Mouse (Mus musculus) heart, embryonic 15.5 days (tissue): ENCODE measurements around the gene Megf11. TPM values are rescaled to one million over a fixed set of nuclear protein-coding genes. Genes with fewer than 3 reads are reported as not detected.

Experiments
- ATAC-seq: fragments of 200-750 bp; cut with Nextera tagmentation; replicated peaks from 2 replicates; pipeline ENCODE4 v1.8.0; 2017; ENCODE audit warnings: low read depth, moderate TSS enrichment; ENCODE audit not compliant: insufficient number of reproducible peaks, insufficient read depth, low FRiP score
- H3K27ac ChIP-seq: fragments of 300-500 bp; sonication (generic); 2 replicates; pipeline ENCODE4 v1.5.1; 2015; ENCODE audit warnings: mild to moderate bottlenecking, inconsistent platforms
- H3K27me3 ChIP-seq: fragments of 300-500 bp; sonication (generic); 2 replicates; pipeline ENCODE4 v1.6.1; 2015; ENCODE audit warnings: inconsistent platforms
- H3K36me3 ChIP-seq: fragments of 300-500 bp; sonication (generic); 2 replicates; pipeline ENCODE4 v1.6.1; 2015; ENCODE audit warnings: mild to moderate bottlenecking, inconsistent platforms
- H3K4me1 ChIP-seq: fragments of 300-500 bp; sonication (generic); replicated peaks from 2 replicates; pipeline ENCODE4 v1.6.1; 2015; ENCODE audit warnings: inconsistent platforms
- H3K4me2 ChIP-seq: fragments of 300-500 bp; sonication (generic); 2 replicates; pipeline ENCODE4 v1.6.1; 2015; ENCODE audit warnings: inconsistent platforms, mild to moderate bottlenecking, moderate library complexity
- H3K4me3 ChIP-seq: fragments of 300-500 bp; sonication (generic); 2 replicates; pipeline ENCODE4 v1.5.1; 2015; ENCODE audit warnings: mild to moderate bottlenecking, inconsistent platforms
- H3K9ac ChIP-seq: fragments of 300-500 bp; sonication (generic); 2 replicates; pipeline ENCODE4 v1.6.1; 2015; ENCODE audit warnings: mild to moderate bottlenecking, inconsistent platforms
- H3K9me3 ChIP-seq: fragments of 300-500 bp; sonication (generic); replicated peaks from 2 replicates; pipeline ENCODE4 v1.6.1; 2016; ENCODE audit warnings: inconsistent platforms
- WGBS: fragments of 180-500 bp; shearing (Covaris S2); methylation state at CpG from one replicate; pipeline ENCODE4 v1.1.7; 2015; ENCODE audit warnings: mixed read lengths; 5-methylcytosine and 5-hydroxymethylcytosine counted together
- polyA plus RNA-seq: library from polyadenylated mRNA; unstranded; fragments of >200 nt; fragmentation: Nextera tagmentation; extraction: Ambion mirVana; gene quantifications from 2 replicates; pipeline ENCODE4 v1.2.1, GENCODE M21; 2015

Gene Megf11
- polyA plus RNA-seq, 1 experiment from 2014 or later = 0.63 TPM

DNA sequence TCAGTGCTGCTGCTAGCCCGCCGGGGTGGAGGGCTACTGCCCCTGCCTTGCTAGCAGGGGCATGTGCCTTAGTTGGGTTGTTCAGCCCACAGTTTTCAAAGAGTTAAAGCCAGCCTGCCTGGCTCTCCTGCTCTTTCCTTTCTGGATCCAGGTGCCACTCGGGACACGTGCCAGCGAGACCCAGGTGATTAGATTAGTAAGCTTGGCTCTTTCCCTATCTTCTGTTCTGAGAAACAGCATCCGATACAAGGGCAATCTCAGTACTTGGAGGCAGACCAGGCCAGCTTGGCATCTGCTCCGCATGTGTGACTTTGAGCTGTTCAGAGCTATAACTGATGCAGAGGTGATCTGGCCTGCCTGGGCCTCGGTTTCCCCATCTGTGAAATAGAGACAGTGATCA lies 209.0 kb downstream of the Megf11 start:
- H3K9me3 ChIP-seq = no peaks in the 10 kb centered on the region
- no peaks in the 10 kb centered on the region; the same call in 1 of the 2 replicates for H3K27me3 ChIP-seq
- 51% methylated on average over 8 of the region's 8 CpGs for WGBS
- H3K36me3 ChIP-seq = no peaks in the 10 kb centered on the region
- H3K27ac ChIP-seq = no peak overlapping the region
- H3K4me2 ChIP-seq = no peak overlapping the region
- H3K4me3 ChIP-seq = no peak overlapping the region
- no peaks in the 10 kb centered on the region for H3K4me1 ChIP-seq
- ATAC-seq = no peak
- no peak overlapping the region for H3K9ac ChIP-seq

DNA sequence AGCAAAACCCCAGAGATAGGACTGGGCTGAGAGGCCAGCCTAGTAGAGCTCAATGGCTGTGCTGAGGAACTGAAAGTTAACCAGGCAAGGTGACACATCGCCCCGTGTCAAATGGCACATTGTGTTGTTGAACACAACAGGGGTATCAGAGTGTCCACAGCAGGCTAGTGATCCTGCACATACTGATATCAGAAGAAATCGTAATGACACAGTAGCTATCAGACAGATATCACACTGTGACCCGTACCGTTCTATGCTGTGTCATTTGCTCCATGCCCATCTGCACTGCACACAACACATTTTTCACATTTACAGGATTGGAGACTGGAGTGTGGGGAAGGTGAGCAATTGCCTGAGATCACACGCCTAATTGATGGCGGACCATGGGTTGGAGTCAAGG lies 213.0 kb downstream of the Megf11 start:
- WGBS = 84% methylated on average over 7 of the region's 7 CpGs
- no peaks in the 10 kb centered on the region for H3K9me3 ChIP-seq
- H3K36me3 ChIP-seq = no peaks in the 10 kb centered on the region
- H3K4me3 ChIP-seq = no peak overlapping the region
- H3K27ac ChIP-seq = no peak overlapping the region
- no peak overlapping the region for H3K9ac ChIP-seq
- no peak overlapping the region for H3K4me2 ChIP-seq
- H3K27me3 ChIP-seq = no peaks in the 10 kb centered on the region
- peaks cover 7% of the 10 kb centered on the region for H3K4me1 ChIP-seq
- no peak for ATAC-seq

DNA sequence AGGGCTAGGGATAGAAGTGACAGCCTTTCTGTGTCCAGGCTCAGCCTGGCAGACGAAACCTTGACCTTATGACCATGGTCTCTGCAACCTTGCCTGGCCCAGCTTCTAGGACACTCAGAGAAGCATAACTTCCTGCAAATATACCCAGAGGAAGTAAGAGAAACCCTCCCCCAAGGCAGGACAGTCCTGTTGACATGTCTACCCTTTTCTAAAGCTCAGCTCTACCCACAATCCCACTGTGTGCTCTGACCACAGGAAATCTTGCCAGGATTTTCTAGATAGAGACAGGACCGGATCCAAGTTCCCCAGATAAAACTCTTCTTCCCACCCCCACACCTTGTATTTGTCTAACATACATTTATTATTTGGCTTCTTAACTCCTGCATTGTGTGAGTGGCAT lies 215.3 kb downstream of the Megf11 start:
- Histone ChIP-seq H3K4me2 (no peak overlapping the region), H3K4me3 (no peak overlapping the region), H3K4me1 (peaks cover 13% of the 10 kb centered on the region), H3K27me3 (no peaks in the 10 kb centered on the region), H3K27ac (no peak overlapping the region), H3K9ac (no peak overlapping the region), H3K36me3 (no peaks in the 10 kb centered on the region), H3K9me3 (no peaks in the 10 kb centered on the region)
- WGBS = 42% methylated on average over 2 of the region's 2 CpGs
- no peak for ATAC-seq

DNA sequence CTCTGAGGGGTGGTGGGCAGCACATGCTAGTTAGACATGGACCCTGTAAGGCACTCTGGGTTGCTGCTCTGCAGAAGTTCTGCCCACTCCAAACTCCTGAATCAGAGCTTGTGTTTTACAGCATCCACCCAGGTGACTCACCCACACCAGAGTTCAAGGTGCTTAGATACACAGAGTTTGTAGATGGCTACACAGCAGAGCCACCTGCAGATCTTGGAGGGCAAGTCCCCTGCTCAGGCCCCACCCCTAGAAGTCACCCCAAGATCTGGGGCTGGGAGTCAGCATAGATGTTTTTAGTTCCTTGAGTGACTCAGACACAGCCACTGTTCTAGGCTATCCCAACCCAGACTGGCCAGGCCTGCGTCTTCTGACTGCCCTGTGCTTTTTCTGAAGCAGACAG lies 217.5 kb downstream of the Megf11 start:
- Histone ChIP-seq H3K27ac (no peak overlapping the region), H3K4me1 (peaks cover 18% of the 10 kb centered on the region), H3K4me3 (no peak overlapping the region), H3K9ac (no peak overlapping the region), H3K4me2 (no peak overlapping the region), H3K36me3 (no peaks in the 10 kb centered on the region), H3K9me3 (no peaks in the 10 kb centered on the region), H3K27me3 (no peaks in the 10 kb centered on the region)
- no peak for ATAC-seq
- whole genome bisulfite sequencing = 84% methylated on average over 1 of the region's 1 CpGs

DNA sequence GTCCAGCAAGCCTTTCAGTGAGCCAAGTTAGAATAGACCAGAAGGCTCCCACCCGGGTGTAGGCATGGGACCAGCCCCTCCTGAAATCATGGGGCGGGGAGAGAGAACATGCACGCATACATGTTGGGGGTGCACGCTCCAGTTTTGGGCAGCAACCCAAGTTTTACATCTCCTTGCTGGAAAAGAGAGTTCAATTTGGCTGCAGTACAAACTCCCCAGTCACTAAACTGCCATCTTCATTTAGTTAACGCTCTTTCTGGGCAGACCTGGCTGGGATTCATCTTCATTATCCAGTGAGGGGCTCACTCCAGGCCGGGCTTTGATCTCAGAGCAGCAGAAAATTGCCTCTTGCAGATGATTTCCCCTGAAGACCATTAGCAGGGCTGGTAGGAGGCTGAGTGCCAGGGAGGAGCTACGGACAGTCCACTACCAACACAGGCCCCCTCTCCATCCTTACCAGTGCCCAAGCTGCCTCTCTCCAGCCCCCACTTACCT lies 218.8 kb downstream of the Megf11 start:
- Histone ChIP-seq H3K27ac (no peak overlapping the region), H3K4me3 (no peak overlapping the region), H3K4me2 (no peak overlapping the region), H3K36me3 (no peaks in the 10 kb centered on the region), H3K4me1 (peaks cover 18% of the 10 kb centered on the region), H3K9me3 (no peaks in the 10 kb centered on the region), H3K9ac (no peak overlapping the region; the same call in 1 of the 2 replicates), H3K27me3 (0 out of 2 replicates have a peak, but pooled peaks cover 3% of the 10 kb centered on the region)
- ATAC-seq = no peak
- 55% methylated on average over 7 of the region's 7 CpGs for WGBS

DNA sequence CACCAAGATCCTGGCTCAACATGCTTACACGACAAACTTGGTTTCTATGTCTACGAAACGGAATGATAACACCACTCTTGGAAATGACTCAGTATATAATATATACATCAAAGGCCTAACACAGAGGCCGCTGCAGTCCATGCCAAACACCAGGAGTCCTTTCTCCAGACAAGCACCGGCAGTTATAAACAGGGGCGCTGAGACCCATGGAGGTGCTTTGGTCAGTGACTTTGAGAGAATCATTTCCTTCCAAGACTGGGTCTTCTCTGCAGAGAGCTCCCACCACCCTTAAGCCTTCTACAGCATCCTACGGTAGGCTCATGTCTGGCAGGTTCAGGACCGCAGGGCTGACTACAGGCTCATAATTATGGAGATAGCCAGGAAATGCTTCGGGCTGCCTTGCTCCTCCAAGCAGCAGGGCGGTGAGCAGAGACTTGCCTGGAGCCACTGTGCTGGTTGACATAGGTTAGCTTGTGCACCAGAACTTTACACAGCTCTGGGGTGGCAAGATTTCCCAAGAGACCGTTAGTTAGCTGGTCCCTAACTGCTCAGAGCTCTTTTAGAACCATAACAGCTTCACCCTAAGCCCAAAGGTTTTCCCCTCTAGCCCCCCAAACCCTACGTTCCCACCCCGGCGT lies 219.8 kb downstream of the Megf11 start:
- Histone ChIP-seq H3K4me3 (no peak overlapping the region), H3K36me3 (no peaks in the 10 kb centered on the region), H3K4me1 (peaks cover 18% of the 10 kb centered on the region), H3K9ac (no peak overlapping the region), H3K9me3 (no peaks in the 10 kb centered on the region), H3K4me2 (no peak overlapping the region), H3K27ac (no peak overlapping the region), H3K27me3 (0 out of 2 replicates have a peak, but pooled peaks cover 3% of the 10 kb centered on the region)
- WGBS = 69% methylated on average over 14 of the region's 14 CpGs
- no peak for ATAC-seq

DNA sequence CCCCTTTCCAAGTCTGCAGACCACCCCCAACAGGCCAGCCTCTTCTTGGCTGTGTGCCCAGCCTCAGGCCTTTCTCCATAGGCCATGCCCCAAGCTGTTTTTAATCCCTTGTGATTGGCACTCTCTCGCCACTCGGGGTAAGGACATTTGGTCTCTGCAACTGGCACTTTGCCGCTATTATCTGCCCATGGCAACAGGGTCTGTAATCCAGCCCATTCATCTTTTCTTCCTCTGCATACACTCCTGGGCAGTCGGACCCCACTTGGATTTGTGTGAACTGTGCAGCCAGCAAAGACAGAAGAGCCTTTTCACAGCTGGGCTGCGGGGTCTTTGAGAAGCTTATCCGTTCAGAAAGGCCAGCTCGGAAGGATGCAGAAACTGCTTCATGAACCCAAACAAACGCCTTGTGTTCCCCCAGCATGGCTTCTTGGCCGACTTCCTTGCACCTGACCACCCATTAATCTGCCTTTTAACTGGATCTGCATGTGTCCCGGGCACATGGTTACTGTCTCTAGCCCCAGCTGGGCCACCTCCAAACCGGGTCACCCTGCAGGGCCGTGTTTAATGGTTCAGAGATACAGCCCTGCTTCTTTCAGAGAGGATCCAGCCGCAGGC lies 220.4 kb downstream of the Megf11 start:
- no peaks in the 10 kb centered on the region for H3K9me3 ChIP-seq
- no peak overlapping the region for H3K4me3 ChIP-seq
- H3K27ac ChIP-seq = no peak overlapping the region
- no peak for ATAC-seq
- H3K9ac ChIP-seq = no peak overlapping the region
- WGBS = 35% methylated on average over 13 of the region's 13 CpGs
- 0 out of 2 replicates have a peak, but pooled peaks cover 3% of the 10 kb centered on the region for H3K27me3 ChIP-seq
- H3K4me2 ChIP-seq = no peak overlapping the region
- no peaks in the 10 kb centered on the region for H3K36me3 ChIP-seq
- H3K4me1 ChIP-seq = peaks cover 12% of the 10 kb centered on the region

DNA sequence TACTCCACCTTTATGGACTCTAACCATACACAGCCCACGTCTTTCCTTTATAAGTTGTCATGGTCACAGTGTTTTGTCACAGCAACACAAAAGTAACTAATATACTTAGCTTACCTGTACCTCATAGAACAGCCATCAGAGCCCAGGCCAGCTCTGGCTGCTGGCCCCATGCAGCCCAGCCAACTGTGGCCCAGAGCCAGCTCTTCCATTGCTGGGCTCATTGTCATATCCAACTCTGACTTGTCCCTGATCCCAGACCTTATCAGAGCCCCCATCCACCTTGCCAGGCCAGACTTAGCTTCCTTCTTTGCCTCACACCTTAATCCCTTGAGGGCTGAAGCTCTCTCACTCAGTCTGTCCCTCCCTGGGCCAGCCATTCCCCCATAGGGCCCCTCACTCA lies 221.6 kb downstream of the Megf11 start:
- no peak for ATAC-seq

DNA sequence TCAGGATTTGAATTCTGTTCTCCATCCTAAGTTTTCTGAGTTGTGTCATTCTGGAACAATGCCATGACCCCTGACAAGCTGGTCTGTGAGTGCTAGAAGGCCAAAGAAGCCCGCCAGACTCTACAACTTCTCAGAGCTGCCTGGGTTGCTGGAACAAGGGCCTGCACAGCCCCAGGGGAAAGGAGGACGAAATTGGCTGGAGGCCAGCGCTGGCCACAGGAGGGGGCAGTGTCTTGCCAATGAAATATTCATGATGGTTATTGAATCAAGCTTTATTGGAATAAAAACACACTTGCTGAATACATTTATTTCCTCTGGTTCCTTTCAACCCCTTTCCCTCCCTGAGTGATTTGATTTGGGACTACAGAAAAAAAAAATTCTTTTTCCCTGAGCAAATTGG lies 224.1 kb downstream of the Megf11 start:
- Histone ChIP-seq H3K4me3 (no peak overlapping the region), H3K36me3 (no peaks in the 10 kb centered on the region), H3K4me1 (peaks cover 11% of the 10 kb centered on the region), H3K4me2 (no peak overlapping the region), H3K27me3 (0 out of 2 replicates have a peak, but pooled peaks cover 3% of the 10 kb centered on the region), H3K9ac (no peak overlapping the region), H3K27ac (no peak overlapping the region), H3K9me3 (no peaks in the 10 kb centered on the region)
- ATAC-seq = no peak
- WGBS = 48% methylated on average over 3 of the region's 3 CpGs

More for the DNA sequence above, 221.6 kb downstream of the Megf11 start:
- no peak overlapping the region for H3K27ac ChIP-seq
- no peaks in the 10 kb centered on the region for H3K9me3 ChIP-seq
- peaks cover 11% of the 10 kb centered on the region for H3K4me1 ChIP-seq
- H3K4me3 ChIP-seq = no peak overlapping the region
- H3K9ac ChIP-seq = no peak overlapping the region
- 0 out of 2 replicates have a peak, but pooled peaks cover 3% of the 10 kb centered on the region for H3K27me3 ChIP-seq
- no peak overlapping the region for H3K4me2 ChIP-seq
- no peaks in the 10 kb centered on the region for H3K36me3 ChIP-seq
- 77% methylated on average over 1 of the region's 1 CpGs for WGBS

DNA sequence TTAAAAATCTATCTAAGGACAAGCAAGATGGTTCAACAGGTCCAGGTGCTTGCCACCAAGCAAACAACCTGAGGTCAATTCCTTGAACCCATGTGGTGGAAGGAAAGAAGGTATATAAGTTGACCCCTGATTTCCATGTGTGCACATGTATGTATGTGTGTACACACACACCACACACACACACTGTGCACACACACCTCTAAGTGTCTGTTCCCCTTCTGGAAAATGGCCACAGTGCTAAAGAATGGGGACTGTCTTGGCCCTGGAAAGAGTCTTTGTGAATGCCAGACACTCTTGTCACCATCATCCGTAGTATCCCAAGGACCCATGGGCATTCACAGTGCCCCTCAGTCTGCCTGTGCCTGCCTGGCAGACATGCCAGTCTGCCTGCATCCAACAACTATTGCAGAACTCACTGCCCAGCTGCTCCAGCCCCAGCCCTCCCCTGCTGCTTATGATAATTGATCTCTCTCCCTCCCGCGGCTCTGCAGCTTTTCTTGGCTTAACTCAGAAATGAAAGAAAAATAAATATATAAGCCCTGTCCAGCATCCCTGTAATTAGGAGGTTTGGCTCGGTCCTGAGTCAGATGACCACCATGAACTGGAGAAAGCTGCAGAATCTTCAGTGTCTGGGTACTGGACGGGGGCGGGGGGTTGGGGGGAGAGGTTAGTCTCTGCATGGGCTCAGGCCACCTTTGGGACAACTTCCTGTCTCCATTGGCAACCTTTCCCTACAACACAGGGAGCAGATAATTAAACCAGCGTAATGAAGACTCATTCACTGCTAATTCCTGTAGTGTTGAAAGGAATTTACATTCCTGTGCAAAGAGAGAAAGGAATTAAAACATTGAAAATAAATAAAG lies 226.9 kb downstream of the Megf11 start:
- H3K4me3 ChIP-seq = no peak overlapping the region

DNA sequence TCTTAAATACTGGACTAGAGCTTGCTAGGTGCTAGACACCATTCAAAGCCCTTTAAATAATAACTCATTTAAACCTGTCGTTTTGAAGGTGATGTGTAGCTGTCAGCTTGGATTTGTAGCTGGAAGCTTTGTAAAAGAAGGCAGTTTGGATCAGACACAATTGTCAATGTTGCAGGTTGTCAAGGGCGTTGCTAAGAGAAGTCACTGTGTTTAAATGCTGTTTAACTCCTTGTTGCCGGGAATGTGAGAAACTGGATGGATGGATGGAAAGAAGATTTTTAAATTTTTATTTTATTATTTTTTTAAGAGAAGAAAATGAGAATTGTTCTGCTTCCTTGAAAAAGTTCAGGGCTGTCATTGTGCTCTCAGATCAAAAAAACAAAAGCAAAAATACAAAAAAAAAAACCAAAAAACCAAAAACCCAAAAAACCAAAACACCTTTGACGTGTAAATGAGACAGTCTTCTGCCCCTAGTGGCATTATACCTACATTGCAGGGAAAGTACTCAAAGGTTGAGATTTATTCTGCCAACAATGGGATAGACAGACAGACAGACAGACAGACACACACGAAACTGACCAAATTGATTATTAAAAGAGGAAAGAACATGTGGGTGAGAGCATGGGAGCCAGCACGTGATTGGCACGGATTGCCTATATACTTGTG lies 227.7 kb downstream of the Megf11 start:
- 52% methylated on average over 7 of the region's 7 CpGs for WGBS
- 0 out of 2 replicates have a peak, but pooled peaks cover 3% of the 10 kb centered on the region for H3K27me3 ChIP-seq
- no peak overlapping the region for H3K4me2 ChIP-seq
- H3K27ac ChIP-seq = no peak overlapping the region
- no peaks in the 10 kb centered on the region for H3K4me1 ChIP-seq
- H3K36me3 ChIP-seq = no peaks in the 10 kb centered on the region
- no peak overlapping the region for H3K9ac ChIP-seq
- no peak for ATAC-seq
- no peak overlapping the region for H3K4me3 ChIP-seq
- H3K9me3 ChIP-seq = no peaks in the 10 kb centered on the region

More for the DNA sequence above, 226.9 kb downstream of the Megf11 start:
- Histone ChIP-seq H3K4me2 (no peak overlapping the region), H3K27me3 (0 out of 2 replicates have a peak, but pooled peaks cover 3% of the 10 kb centered on the region), H3K4me1 (no peaks in the 10 kb centered on the region), H3K9ac (no peak overlapping the region), H3K27ac (no peak overlapping the region), H3K9me3 (no peaks in the 10 kb centered on the region), H3K36me3 (no peaks in the 10 kb centered on the region)
- WGBS = 15% methylated on average over 7 of the region's 7 CpGs
- ATAC-seq = no peak
